Mouse (Mus musculus) kidney, postnatal 14 days (tissue): ENCODE measurements at regions not wholly inside any gene's neighbourhood (a gene's known extent, or its start where the extent isn't known, plus 50 kb on each side); places are given as distances from the start of the nearest gene placed in this dataset.

Source experiments
- DNase-seq: peaks from one replicate; pipeline ENCODE4 v3.0.0; 2022; ENCODE audit warnings: mixed read lengths

- no peak for DNase-seq
Observed at GRCm38 (mm10) chr10:46827109-46827812, 1249.6 kb downstream of the Hace1 start.

DNA sequence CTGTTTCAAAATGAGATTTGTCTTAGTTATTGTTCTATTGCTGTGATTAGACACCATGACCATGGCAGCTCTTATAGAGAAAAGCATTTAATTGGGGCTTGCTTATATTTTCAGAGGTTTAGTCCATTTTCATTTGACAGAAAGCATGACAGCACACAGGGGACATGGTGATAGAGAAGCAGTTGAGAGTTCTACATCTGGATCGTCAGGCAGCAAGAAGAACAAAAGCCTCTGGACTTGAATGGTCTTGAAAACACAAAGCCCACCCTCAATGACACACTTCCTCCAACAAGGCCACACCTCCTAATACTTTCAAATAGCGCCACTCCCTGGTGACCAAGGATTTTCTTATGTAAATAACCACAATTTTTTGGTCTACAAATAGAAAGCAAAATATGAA lies 1250.5 kb downstream of the Hace1 start:
- no peak for DNase-seq

DNA sequence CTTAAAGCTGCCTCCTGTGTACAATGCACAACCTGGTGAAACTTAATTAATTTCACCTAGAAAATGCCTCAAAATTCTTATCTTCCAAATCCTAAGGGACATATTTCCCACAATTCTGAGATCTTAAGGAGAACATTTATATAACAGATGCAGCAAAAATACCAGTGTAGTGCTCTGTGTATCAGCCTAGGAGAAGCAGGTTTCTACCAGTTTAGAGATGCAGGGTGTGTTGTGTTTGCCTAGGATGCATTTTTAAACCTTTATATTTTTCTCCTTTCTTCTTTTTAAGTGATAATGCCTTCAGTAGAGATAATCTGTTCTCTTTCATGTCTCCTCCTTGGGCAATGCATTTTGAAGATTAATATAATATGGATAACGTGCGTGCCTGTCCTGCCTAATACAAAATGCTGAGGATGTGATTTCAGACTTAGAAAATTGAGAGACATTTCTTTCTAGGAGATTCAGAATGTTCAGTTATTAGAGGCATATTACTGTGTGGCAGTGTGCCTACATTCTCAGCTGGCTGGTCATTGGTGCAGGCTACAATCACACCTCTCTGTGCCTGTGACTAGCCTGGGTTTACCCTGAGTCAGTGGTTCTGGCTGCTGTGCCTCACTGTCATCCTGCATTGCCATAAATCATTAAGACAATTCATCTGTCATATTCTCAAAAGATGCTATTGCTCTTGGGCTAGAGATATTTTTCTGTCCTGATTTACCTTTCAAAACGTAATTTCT lies 1268.1 kb downstream of the Hace1 start:
- no peak for DNase-seq
